Mouse (Mus musculus) CH12.LX (cell line): ENCODE results near the gene Neurl1a.

Source experiments
- CTCF ChIP-seq, 2 experiments: IDR thresholded peaks in 1 of 2; conservative IDR thresholded peaks in 1 of 2; 2 replicates each; pipeline ENCODE4 v1.5.1; 2011 to 2012; ENCODE audit warnings: low read depth in 2 of 2, low read length in 2 of 2, improper control_type of control experiment in 1 of 2, inconsistent platforms in 1 of 2, mild to moderate bottlenecking in 1 of 2, moderate library complexity in 1 of 2
- EP300 ChIP-seq: IDR thresholded peaks from 2 replicates; pipeline ENCODE4 v1.6.1; 2011; ENCODE audit warnings: low read length, improper control_type of control experiment
- MAFK ChIP-seq: IDR thresholded peaks from 2 replicates; pipeline ENCODE4 v1.6.1; 2011; ENCODE audit warnings: low read length, improper control_type of control experiment; ENCODE audit not compliant: insufficient replicate concordance
- MAZ ChIP-seq: IDR thresholded peaks from 2 replicates; pipeline ENCODE4 v1.6.1; 2012; ENCODE audit warnings: low read depth, mild to moderate bottlenecking, inconsistent platforms, low read length, improper control_type of control experiment, moderate library complexity
- MXI1 ChIP-seq: IDR thresholded peaks from 2 replicates; pipeline ENCODE4 v1.6.1; 2011; ENCODE audit warnings: mild to moderate bottlenecking, low read depth, low read length, improper control_type of control experiment
- POLR2A ChIP-seq: IDR thresholded peaks from 2 replicates; pipeline ENCODE4 v1.6.1; 2011; ENCODE audit warnings: low read depth, mild to moderate bottlenecking, improper control_type of control experiment, low read length
- POLR2AphosphoS2 ChIP-seq: IDR thresholded peaks from 2 replicates; pipeline ENCODE4 v1.6.1; 2011; ENCODE audit warnings: low read depth, low read length, improper control_type of control experiment
- ZNF384 ChIP-seq: IDR thresholded peaks from 2 replicates; pipeline ENCODE4 v1.6.1; 2012; ENCODE audit warnings: low read depth, low read length, improper control_type of control experiment, inconsistent platforms

GRCm38 (mm10) chr19:47292451-47292951 is 113.9 kb downstream of the Neurl1a start:
- TF ChIP-seq MXI1 (no peak), MAFK (no peak), CTCF (conservative IDR thresholded peaks at IDR 0.05 in 1 of 2, IDR thresholded peaks at IDR 0.05 in 1 of 2; ENCODE audit: low read depth in 2 of 2, low read length in 2 of 2) (no peak), EP300 (no peak), POLR2A (no peak), ZNF384 (no peak), MAZ (no peak), POLR2AphosphoS2 (no peak)
